Mouse (Mus musculus) lung, postnatal 14 days (tissue): ENCODE measurements around the gene Gm26938.

ENCODE experiments used
- DNase-seq: peaks from one replicate; pipeline ENCODE4 v3.0.0; 2021

Gene Gm26938

DNA sequence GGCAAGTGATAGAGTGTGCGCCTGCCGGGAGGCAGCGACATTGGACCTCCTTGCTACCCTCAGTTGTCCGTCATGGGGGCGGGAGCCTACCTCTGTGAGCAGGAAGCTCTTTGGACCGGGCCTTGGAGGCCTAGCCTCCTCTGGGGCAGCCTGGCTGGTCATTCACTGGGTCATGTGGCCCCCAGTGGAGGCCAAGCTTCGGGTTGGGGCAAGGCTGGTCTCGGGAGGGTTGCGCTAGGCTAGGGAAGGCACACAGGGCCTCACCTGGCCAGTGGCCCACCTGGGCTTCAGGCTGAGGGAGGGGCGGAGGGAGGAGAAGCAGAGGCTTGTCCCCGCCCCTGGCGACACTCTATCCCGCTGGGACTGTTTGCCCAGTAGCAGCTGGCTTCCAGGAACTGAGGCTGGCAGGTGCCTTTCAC, 12.2 kb downstream of the Gm26938 start:
- DNase-seq: peak; percentile 64

DNA sequence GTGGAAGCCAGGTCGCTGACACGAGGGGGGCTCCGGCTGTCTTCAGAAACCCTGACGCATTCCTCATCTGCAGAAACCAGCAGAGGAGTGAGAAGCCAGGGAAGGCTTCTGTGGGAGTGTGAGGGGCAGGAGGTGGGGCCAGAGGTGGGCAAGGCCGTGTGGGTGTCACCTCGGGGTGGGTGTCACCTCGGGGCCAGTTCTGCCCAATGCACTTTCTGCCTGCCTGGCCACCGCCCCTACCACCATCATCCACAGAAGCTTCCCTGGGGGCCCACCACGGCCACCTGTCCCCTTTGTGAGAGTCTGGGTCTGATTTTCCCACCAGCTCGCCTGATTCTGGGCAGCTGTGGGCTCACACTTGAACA, 13.1 kb downstream of the Gm26938 start:
- DNase-seq: no peak

DNA sequence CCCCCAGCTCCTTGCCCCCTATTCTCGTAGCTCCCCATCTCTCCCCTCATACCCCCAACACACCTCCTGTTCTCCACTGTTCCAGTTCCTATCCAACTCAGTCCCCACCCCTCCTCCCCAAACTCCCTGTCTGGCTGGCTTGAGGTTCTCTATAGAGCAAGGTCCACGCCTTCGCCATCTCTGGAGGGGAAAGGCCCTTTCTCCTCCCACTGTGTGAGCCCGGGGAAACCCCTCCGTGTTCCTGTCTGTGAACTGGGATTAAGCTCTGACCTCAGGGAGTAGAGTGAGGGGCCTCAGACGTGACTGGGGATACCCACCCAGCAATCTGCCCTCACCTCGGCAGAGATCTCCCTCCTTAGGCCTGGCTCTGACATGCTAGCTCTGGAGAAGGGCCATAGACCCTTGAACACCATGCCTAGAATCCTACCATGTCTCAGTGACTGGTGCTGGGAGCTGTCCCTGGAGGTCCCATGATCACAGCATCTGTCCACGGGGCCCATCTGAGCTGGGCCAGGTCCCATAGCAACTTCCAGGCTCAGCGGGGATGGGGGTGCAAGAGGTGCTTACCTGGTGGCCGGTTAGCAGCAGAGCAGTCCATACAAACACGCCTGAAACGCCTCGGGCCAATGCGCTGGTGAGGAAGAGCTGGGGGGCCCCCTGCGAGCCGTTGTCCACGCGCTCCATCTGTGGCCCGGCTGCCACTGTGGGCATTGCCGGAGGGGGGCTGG, 13.6 kb downstream of the Gm26938 start:
- no peak for DNase-seq

DNA sequence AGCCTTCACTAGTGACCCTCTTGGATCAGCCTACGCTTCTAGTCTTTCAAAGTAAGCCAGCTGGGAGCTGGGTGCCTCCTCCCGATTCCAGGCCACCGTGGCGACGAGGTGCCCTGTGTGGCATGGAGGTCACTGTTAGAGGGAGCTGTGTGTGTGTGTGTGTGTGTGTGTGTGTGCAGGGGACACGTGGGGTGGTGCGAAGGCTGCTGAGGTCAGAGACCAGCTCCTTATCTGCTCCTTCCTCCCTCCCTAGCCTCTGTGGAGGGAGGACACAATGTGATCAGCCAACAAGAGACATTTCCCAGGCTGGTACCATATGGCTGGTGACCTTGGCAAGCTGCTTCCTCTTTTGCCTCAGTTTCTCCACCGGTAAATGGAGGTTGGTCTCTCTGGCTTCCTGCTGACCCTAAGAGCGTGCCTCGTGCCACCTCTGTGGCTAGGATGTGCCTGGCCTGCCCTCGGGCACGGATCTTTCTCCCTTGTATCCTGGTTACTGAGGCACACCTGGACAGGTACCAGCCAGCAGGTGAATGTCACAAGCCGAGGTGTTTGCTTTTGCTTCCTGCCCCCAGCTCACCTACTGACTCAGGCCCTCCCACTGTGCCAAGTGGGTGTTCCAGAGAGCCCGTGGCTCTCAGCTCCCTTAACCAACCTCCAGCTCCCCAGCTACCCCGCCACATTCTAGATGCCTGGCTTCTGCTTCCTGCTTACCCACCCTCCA, 14.4 kb downstream of the Gm26938 start:
- no peak for DNase-seq

DNA sequence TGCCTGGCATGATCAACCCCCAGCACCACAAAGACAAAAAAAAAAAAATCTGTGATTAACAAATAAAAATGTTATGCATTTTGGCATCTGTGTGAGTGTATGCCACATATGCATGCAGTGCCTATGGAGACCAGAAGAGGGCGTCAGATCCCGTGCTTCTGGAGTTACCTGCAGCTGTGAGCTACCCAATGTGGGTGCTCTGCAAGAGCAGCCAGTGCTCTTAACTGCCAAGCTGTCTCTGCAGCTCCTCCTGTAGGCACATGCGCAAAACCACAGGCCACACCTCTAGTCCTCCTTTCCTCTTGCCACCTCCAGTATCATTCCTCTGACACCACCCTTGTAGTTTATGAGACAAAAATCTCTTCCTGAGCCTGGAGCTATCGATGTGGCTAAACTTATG, 16.8 kb downstream of the Gm26938 start:
- no peak for DNase-seq

DNA sequence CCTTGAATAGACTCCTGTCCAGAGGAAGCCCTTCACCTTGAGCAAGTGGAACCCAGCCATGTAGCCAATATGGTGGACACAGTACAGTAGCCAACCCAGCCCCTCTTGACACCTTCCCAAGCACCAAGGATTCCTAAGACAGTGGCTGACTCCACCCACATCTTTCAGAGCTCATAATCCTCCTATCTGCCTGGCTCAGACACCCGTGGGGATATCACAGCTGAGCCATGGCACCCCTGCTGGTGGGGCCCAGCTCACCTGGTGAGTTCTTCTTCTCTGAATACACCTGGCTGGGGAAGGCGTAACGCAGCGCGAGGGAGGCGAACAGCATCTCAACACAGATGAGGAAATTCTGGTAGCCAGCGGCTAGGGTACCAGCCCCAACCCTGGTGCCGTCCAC, 20.3 kb downstream of the Gm26938 start:
- DNase-seq: no peak

DNA sequence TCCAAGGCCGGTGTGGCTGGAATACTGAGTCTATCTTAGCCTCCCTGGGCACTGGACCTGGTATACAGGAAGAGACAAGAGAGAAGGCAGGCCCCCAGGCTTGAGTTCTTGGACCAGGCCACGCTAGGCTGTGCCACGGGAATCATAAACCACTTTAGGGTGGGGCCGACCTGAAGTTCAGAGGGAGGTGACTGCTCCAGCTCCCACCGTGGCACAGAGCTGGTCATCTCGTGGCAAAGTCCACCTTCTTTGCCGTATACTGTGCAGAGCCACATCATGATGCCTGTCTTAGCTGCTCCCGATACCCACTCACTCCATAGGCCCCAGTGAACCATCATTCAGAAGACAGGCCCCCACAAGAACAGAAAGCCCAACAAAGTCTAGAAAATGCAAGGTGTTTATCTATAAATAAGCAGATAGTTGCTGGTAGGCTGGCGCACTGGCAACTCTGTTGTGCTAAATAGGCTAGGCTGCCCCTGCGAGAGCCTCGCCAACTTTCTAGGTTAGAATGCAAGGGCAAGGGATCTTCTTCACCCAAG, 21.6 kb downstream of the Gm26938 start:
- DNase-seq: no peak

DNA sequence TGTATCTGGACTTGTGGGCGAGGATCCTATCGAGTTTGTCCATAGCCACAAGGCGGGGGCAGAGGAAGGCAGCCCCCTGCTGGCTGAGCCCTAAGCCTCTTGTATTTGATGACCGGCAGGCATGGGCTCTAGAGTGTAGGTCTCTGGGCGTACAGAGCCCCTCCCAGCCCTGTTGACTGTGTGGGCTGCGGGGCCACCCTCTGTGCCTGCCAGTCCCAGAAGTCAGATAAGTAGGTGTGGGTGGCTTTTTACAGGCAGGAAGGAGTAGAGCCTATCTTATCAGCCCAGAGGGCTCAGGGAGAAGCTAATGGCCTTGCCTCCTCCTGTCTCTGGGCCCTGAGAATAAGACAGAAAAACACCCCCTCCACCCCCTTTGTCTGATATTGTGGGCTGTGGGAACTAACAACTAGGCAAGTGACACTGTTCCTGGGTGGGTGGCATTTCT, 22.1 kb downstream of the Gm26938 start:
- no peak for DNase-seq

DNA sequence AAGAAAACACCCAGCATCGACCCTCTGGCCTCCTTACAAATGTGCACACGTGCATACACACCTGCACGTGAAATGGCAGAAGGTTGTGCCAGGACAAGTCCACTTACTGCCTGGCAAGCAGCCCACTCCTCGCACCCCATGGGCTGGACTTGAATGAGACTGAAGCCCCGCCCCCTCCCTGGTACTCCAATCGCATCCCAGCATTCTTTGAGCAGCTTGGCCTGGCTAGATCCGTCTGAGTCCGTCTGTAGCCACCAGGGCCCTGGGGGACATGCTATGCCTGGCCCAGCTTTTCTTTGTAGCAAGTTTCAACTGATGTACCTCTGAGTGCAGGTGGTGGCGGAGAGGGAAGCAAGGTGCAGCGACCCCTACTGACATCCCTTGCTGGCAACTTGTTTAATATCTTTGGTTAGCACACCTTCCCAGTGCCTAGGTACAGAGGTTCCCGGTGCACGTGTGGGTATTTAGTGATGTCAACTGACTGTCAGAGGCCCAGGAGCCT, 22.6 kb downstream of the Gm26938 start:
- DNase-seq: peak; percentile 80

DNA sequence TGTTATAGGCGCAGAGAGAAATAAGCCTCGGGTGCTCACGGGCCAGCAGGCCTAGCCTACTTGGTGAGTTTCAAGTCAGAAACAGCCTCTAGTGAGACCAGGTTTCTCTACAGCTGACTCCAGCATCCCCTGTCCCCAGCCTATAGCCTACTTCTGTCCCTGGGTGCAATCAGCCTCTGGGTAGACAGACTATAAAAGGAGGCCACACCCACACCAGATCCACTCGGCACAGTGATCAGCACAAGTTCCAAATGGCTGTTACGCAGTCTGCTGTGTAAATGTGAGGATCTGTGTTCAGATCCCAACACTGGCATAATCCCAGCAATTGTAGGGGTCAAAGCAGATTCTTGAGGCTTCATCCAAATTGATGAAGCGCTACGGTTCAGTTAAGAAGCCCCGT, 23.0 kb downstream of the Gm26938 start:
- DNase-seq: no peak

DNA sequence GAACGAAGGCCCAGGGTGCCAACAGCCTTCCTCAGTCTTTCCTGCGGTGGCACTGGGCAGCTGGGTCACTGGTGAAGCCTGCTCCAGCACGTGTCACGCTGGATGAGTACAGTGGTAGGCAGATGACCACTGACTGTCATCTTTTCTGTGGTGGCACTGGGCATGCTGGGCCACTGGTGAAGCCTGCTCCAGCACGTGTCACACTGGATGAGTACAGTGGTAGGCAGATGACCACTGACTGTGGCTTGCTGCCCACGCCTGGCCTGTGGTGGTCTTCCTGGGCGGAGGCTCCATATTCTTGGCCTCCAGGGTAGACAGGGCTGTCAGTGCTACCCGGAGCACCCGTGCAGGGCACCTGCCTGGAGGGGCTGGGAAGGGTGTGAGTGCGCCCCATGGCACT, 24.3 kb downstream of the Gm26938 start:
- no peak for DNase-seq

DNA sequence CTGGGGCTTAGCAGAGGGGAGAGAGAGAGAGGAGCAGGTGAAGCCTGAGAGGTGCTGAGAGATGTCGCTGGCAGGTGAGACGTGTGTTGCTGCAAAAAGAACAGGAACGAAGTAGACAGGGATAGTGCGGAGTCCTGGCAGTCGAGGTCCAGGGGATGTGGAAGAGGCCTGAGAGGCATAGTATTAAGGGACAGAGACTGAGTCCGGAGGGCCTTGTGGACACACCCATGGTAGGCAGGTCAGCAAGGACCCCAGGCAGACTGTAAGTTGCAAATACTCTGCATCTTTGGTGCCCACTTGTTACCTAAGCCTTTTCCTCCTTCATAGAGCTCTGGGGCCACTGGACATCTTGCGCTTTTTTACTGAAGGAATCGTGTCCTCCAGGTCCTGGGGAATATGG, 25.0 kb downstream of the Gm26938 start:
- no peak for DNase-seq

DNA sequence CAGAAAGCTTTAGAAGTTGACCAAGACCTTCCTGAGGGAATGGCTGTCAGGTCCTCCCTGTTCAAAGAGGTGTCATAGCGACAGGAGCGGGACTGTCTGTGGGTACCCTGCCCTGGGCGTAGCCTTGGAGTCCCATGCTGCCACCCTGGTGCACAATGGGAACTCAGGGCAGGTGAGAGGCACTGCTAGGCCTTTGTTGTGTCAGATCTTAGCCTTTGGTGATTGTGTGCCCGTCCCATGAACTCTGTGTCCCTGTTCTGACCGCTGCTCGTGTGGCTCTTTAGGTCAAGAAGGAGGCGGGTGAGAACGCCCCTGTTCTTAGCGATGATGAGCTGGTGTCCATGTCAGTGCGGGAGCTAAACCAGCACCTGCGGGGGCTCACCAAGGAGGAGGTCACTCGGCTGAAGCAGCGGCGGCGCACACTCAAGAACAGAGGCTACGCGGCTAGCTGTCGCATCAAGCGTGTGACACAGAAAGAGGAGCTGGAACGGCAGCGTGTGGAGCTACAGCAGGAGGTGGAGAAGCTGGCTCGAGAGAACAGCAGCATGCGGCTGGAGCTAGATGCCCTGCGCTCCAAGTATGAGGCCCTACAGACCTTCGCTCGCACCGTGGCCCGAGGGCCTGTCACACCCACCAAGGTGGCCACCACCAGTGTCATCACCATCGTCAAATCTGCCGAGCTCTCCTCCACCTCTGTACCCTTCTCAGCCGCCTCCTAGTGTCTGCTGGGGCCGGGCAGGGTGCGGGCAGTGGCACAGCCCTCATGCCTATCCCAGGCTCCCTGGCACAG, 26.2 kb downstream of the Gm26938 start:
- no peak for DNase-seq

DNA sequence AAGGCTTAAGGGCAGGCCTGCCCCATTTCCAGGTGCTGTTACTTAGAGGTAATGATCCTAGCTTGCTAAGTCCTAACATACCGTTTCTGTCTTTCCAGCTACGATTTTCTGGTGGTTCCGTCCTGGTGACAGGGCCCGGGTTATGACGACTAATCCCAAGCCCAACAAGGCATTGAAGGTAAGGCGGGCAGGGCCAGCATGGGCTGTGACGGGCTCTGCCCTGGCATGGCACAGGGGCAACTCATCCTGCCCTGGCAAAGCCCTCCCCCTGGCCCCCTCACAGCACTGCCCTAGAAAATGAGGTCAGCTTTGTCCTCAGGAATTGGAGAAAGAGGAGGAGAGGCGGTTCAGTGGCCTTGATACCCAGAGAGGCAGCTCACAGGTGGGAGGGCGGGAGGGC, 27.2 kb downstream of the Gm26938 start:
- DNase-seq: no peak

DNA sequence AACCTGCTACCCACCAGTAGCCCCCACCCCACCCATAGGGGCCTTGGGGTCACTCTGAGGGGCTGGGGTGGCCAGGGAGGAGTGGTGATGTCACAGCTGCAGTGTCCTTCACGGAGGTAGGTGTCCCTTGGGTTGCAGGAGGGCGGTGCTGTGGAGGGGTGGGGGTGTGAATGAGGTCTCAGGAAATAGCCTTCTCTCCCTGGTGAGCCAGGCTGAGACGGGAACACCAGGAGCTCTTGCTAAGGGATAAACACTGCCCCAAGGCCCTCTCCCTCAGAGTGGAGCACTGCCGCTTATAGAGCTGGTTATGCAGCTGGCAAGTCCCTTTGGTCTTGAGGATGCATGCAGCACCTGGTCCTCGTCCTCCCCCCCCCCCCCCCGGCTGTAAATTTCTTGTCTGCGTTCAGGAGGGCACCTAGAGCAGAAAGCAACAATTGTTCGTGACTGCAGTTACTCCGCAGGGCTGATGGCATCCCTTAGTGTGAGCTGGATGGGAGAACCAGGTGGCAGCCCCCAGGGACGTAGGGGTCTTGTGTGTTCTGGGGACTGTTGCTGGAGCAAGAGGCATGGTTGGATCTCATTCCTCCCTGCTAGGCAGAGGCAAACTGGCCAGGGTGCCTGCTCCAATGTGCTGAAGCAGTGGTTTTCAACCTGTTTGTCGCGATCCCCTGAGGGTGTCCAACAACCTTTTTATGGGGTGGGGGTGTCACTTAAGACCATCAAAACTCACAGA, 27.9 kb downstream of the Gm26938 start:
- peak; percentile 38 for DNase-seq

DNA sequence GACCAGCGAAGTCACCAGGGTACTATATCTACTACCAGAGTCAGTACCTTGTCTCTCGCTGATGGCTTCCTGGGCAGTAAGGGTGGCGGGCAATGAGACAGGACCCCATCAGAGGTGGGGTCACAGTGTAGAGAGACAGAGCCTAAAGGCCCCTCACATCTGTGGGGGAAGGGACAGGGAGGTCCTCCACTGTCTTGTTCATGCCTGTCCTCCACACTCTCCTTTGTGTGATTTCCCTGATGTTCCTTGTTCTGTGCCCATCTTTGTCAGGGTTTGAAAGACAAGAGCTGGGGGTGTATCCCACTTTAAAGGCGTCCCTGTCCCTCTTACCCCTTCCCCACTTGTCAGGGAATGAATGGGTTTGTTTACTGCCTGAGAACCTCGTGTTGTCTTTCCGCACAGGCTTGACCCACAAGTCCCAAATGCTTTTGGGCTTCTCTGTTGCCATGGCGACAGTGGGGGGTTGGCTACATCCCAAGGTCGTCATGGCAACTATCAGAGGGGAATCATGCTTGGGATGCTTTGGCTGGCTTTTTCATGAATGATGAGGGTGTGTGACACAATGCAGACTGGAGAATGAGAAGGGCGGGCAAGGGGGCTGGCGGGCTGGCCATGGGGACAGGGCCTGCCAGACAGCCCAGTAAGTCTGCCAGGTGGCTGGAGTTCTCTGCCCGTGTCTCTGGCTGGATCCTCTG, 28.6 kb downstream of the Gm26938 start:
- peak; percentile 91 for DNase-seq

DNA sequence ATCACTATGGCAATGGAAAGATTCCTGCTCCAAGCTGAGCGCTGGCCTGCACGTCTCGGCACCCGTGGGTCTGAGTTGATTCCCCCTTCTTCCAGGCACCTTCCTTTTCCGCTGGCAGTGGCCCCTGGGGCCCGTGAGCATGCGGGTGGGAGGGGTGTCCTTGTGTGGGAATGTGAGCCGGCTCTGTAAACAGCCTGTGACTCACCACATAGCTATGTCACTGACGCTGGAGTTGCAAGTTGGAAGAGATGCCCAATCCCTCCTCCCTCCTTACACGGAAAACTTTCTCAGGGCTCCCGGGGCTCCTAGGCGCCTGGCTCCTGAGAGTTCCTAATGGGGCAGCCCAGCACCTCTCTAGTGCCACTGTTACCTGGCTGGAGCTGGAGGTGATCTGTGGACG, 29.3 kb downstream of the Gm26938 start:
- DNase-seq: peak; percentile 90

DNA sequence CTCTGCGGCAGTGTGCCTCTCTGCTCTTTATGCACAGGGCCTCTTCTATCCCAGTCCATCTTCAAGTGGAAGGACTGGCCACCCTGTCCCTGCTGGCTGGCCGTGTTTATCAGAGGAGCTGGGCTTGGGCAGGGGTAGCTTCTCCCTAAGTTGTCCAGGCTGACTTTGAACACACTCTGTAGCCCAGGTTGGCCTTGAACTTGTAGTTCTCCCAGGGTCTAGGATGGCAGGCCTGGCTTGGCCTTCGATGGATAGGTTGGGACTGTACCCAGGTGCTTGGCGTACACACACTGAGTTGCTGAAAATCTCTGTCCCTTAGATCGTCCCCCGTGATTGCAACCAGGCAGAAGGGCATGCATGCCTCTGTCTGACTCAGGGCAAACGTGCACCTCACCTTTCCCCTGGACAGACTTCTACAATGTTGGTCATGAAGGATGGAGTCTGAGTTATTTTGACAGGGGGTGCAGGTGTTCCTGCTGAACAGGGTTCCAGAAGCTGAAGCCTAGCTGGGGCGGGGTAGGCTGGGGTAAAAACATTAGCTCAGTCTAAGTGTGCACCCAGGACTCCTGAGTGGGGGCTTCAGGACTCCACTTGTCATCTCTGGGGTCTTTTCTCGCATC, 30.1 kb downstream of the Gm26938 start:
- no peak for DNase-seq

DNA sequence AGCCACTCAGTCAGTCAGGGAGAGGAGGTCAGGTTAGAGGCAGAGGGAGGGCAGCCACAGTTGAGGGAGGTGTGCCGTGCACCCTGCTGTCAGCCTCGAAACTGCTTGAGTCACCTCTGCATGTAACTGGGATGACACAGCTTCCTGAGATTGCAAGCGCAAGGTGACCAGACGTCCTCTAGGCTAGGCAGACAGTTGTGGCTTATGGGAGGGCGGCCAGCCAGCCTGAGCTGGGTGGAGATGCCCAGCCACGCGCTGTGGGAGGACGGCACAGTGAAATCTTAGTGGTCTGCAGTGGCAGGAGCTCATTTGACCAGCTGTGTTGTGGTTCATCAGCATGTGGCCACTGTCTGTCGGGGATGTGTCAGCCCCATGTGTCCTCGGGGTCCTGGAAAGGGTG, 31.3 kb downstream of the Gm26938 start:
- DNase-seq: no peak

DNA sequence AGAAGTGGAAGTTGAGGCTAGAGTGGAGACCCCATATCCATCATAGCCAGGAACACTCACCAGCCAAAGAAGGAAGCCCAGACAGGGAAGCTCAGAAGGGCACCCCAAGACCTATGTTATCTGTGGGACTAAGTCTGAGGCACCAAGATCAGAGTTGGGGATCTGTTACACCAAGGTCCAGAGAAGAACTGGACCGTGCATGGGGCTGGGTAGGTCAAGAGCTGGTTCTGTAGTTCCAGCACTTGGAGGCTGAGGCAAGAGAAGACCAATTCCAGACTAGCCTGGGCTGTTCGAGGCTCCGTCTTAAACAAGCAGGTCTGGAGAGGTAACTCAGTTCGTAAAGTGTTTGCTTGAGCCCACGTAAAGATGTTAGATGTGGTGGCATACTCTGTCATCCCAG, 32.1 kb downstream of the Gm26938 start:
- no peak for DNase-seq

DNA sequence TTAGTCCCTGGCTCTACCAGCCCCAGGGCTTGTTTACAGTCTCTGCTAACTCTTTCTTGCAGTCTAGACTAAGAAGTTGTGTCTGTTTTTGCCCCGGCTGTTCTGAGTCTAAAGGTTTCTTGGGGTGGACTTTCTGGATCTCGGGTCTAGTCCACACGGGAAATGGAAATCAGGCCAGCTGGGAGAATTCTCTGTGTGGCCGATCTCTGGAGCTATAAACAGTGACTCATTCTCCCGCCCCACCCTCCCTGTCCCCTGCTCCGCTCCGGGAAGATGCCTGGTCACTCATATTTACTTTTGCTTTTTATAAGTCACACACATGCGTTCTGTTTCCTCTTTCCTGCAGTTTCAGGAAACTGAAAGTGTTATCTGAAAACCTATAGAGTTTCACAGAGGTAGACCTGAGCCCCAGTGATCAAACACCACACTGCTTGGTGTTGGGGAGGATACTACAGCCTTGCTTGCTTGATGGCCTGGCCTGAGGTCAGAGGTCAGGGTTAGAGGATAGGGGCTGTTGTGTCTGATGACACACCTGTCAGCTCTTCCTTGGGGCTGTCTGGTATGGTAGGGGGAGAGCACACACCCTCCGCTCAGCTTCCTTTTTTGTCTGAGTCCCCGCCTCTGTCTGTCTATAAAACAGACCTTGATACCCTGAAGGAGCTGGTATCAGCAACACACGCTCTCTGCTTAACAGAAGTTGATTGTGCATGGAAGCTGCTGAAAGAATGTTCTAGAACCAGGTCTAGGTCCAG, 32.7 kb downstream of the Gm26938 start:
- peak; percentile 54 for DNase-seq
